Mouse (Mus musculus): ENCODE data around the gene Atp1a2. TPM values are rescaled to one million over a fixed set of nuclear protein-coding genes. Genes with fewer than 3 reads are reported as not detected.

Atp1a2 gene
- total and polyA plus RNA-seq, 3 experiments, result 0.07 to 0.23 (median 0.13) TPM

GRCm38 (mm10) chr1:172346707-172347106 is 48.8 kb upstream of the Atp1a2 start:
- no peak for TF ChIP-seq JUND (conservative IDR thresholded peaks at IDR 0.05; ENCODE audit: low read depth, low read length)
- TF ChIP-seq CHD1 (IDR thresholded peaks at IDR 0.05; ENCODE audit: low read depth, low read length), result no peak
- peak in 1 of 2 experiments; percentile 56; a peak in 2 of 4 replicates for TF ChIP-seq CTCF (conservative IDR thresholded peaks at IDR 0.05 in 1 of 2, IDR thresholded peaks at IDR 0.05 in 1 of 2; ENCODE audit: low read depth in 2 of 2, low read length in 2 of 2)
- Histone ChIP-seq H3K4me2 (ENCODE audit: insufficient read depth, low read depth, poor library complexity, severe bottlenecking) (peak overlapping the region; percentile 64), H3K9ac (ENCODE audit: insufficient read depth, low read depth) (0 out of 2 replicates have a peak overlapping the region, but pooled peaks have one; percentile 24), H3K4me3 (replicated peaks in 1 of 3; ENCODE audit: low read depth in 2 of 3, low read length in 2 of 3, poor library complexity in 1 of 3) (peak overlapping the region in 1 of 3 experiments; percentile 12), H3K4me1 (ENCODE audit: control insufficient read depth in 1 of 2, insufficient read depth in 2 of 2) (peaks cover 15 to 16% of the 10 kb centered on the region in 2 experiments), H3K36me3 (replicated peaks in 1 of 2; ENCODE audit: control insufficient read depth in 1 of 2, insufficient read depth in 1 of 2, low read length in 1 of 2) (no peaks in the 10 kb centered on the region), H3K9me3 (replicated peaks; ENCODE audit: low read length) (no peaks in the 10 kb centered on the region), H3K27me3 (replicated peaks) (peaks cover 77% of the 10 kb centered on the region), H3K27ac (ENCODE audit: insufficient read depth, low read depth) (no peak overlapping the region), H3K79me2 (replicated peaks; ENCODE audit: control insufficient read depth, extremely low read depth, insufficient read depth, poor library complexity, severe bottlenecking) (no peaks in the 10 kb centered on the region)
- dilution Hi-C loops (cut with MboI; ENCODE audit: extremely low pct_ligation_motif_present, extremely low pct_unique_long_range_greater_than_20kb, low sequenced_read_pairs), result no loop called here
- DNase-seq (ENCODE audit: extremely low read depth), result no peak
- in situ Hi-C loops (cut with MboI; ENCODE audit: low pct_ligation_motif_present, low pct_unique_long_range_greater_than_20kb, low sequenced_read_pairs), result no loop called here

DNA sequence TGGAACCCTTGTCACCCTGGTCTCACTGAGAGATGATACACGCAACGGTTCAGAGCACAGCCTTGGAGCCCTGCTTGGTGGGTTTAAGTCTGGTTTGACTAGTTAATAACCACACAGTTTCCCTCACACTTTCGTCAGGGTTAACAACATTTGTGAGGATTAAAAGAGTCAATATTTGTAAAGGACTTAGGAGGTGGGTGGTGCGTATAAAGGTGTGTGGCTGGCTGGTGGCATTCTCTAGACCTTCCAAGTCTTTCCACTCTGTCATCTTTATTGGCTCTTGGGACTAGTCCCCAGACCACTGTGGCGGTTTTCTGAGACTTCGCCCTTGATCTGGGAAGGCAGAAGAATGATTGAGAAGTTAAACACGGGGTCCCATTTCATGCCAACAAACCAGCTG is 47.0 kb upstream of the Atp1a2 start:
- TF ChIP-seq POLR2A (IDR thresholded peaks at IDR 0.05; ENCODE audit: low read depth, low read length) (no peak), EP300 (IDR thresholded peaks at IDR 0.05; ENCODE audit: low read length) (no peak), SMC3 (IDR thresholded peaks at IDR 0.05; ENCODE audit: low read depth, low read length) (no peak), IRF4 (IDR thresholded peaks at IDR 0.05; ENCODE audit: low read depth, low read length) (no peak), CTCF (conservative IDR thresholded peaks at IDR 0.05 in 1 of 2, IDR thresholded peaks at IDR 0.05 in 1 of 2; ENCODE audit: low read depth in 2 of 2, low read length in 2 of 2) (no peak), SIN3A (IDR thresholded peaks at IDR 0.05; ENCODE audit: low read length) (no peak), ZNF384 (IDR thresholded peaks at IDR 0.05; ENCODE audit: low read depth, low read length) (no peak), ELF1 (IDR thresholded peaks at IDR 0.05; ENCODE audit: low read depth, low read length) (no peak), RAD21 (IDR thresholded peaks at IDR 0.05; ENCODE audit: low read depth, low read length) (no peak)
- Histone ChIP-seq H3K4me2 (ENCODE audit: insufficient read depth, low read depth, poor library complexity, severe bottlenecking) (no peak overlapping the region), H3K27ac (ENCODE audit: insufficient read depth, low read depth) (no peak overlapping the region), H3K4me3 (replicated peaks in 1 of 3; ENCODE audit: low read depth in 2 of 3, low read length in 2 of 3, poor library complexity in 1 of 3) (no peak overlapping the region), H3K4me1 (ENCODE audit: control insufficient read depth in 1 of 2, insufficient read depth in 2 of 2) (peaks cover 5 to 8% of the 10 kb centered on the region in 2 experiments; a peak in 2 of 4 replicates), H3K79me2 (replicated peaks; ENCODE audit: control insufficient read depth, extremely low read depth, insufficient read depth, poor library complexity, severe bottlenecking) (no peaks in the 10 kb centered on the region), H3K9me3 (replicated peaks; ENCODE audit: low read length) (peaks cover 3% of the 10 kb centered on the region), H3K27me3 (replicated peaks) (peaks cover 79% of the 10 kb centered on the region), H3K36me3 (replicated peaks in 1 of 2; ENCODE audit: control insufficient read depth in 1 of 2, insufficient read depth in 1 of 2, low read length in 1 of 2) (no peaks in the 10 kb centered on the region), H3K9ac (ENCODE audit: insufficient read depth, low read depth) (no peak overlapping the region)
- dilution Hi-C loops (cut with MboI; ENCODE audit: extremely low pct_ligation_motif_present, extremely low pct_unique_long_range_greater_than_20kb, low sequenced_read_pairs) (no loop called here), in situ Hi-C loops (cut with MboI; ENCODE audit: low pct_ligation_motif_present, low pct_unique_long_range_greater_than_20kb, low sequenced_read_pairs) (no loop called here)
- no peak for DNase-seq (ENCODE audit: extremely low read depth)

DNA sequence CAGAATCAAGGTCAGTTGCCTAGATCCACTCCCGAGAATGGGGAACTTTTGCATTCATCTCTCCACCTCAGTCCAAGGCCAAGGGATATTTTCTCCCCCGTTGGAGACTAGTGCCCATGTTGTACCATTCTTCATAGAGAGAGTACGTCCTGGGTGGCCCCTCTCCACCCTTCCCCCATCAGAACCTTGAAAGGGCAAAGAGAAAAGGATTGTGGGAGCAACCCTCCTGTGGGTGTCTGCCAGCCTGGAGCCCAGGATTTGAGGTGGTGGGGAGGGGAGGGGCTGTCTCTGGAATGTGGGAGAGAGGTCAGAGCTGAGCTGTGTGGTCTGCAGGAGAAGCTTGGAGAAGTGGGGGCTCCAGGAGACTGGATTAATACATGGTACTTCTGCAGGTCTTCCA is 46.0 kb upstream of the Atp1a2 start:
- dilution Hi-C loops (cut with MboI; ENCODE audit: extremely low pct_ligation_motif_present, extremely low pct_unique_long_range_greater_than_20kb, low sequenced_read_pairs) (no loop called here), in situ Hi-C loops (cut with MboI; ENCODE audit: low pct_ligation_motif_present, low pct_unique_long_range_greater_than_20kb, low sequenced_read_pairs) (no loop called here)

More for the DNA sequence above, 46.0 kb upstream of the Atp1a2 start:
- Histone ChIP-seq H3K27ac (ENCODE audit: insufficient read depth, low read depth) (no peak overlapping the region), H3K9me3 (replicated peaks; ENCODE audit: low read length) (peaks cover 3% of the 10 kb centered on the region), H3K4me1 (ENCODE audit: control insufficient read depth in 1 of 2, insufficient read depth in 2 of 2) (peaks cover 5 to 8% of the 10 kb centered on the region in 2 experiments; a peak in 2 of 4 replicates), H3K4me3 (replicated peaks in 1 of 3; ENCODE audit: low read depth in 2 of 3, low read length in 2 of 3, poor library complexity in 1 of 3) (no peak overlapping the region), H3K4me2 (ENCODE audit: insufficient read depth, low read depth, poor library complexity, severe bottlenecking) (no peak overlapping the region), H3K36me3 (replicated peaks in 1 of 2; ENCODE audit: control insufficient read depth in 1 of 2, insufficient read depth in 1 of 2, low read length in 1 of 2) (no peaks in the 10 kb centered on the region), H3K27me3 (replicated peaks) (peaks cover 84% of the 10 kb centered on the region), H3K9ac (ENCODE audit: insufficient read depth, low read depth) (no peak overlapping the region), H3K79me2 (replicated peaks; ENCODE audit: control insufficient read depth, extremely low read depth, insufficient read depth, poor library complexity, severe bottlenecking) (no peaks in the 10 kb centered on the region)
- no peak for DNase-seq (ENCODE audit: extremely low read depth)
- TF ChIP-seq MAX (IDR thresholded peaks at IDR 0.05; ENCODE audit: low read length) (no peak), EP300 (IDR thresholded peaks at IDR 0.05; ENCODE audit: low read length) (no peak), NRF1 (IDR thresholded peaks at IDR 0.05; ENCODE audit: low read depth, low read length) (no peak), MAZ (IDR thresholded peaks at IDR 0.05; ENCODE audit: low read depth, low read length) (no peak), CTCF (conservative IDR thresholded peaks at IDR 0.05 in 1 of 2, IDR thresholded peaks at IDR 0.05 in 1 of 2; ENCODE audit: low read depth in 2 of 2, low read length in 2 of 2) (no peak), CHD2 (IDR thresholded peaks at IDR 0.05; ENCODE audit: low read length) (no peak), ETS1 (conservative IDR thresholded peaks at IDR 0.05; ENCODE audit: low read depth, low read length) (no peak), UBTF (IDR thresholded peaks at IDR 0.05; ENCODE audit: low read depth, low read length) (no peak), MXI1 (IDR thresholded peaks at IDR 0.05; ENCODE audit: low read depth, low read length) (no peak), KAT2A (IDR thresholded peaks at IDR 0.05; ENCODE audit: insufficient replicate concordance, low read length) (no peak), ZMIZ1 (IDR thresholded peaks at IDR 0.05; ENCODE audit: low read depth, low read length) (no peak), E2F4 (IDR thresholded peaks at IDR 0.05; ENCODE audit: insufficient replicate concordance, low read depth, low read length) (no peak), JUND (conservative IDR thresholded peaks at IDR 0.05; ENCODE audit: low read depth, low read length) (no peak), POLR2AphosphoS2 (IDR thresholded peaks at IDR 0.05; ENCODE audit: low read depth, low read length) (no peak), ZKSCAN1 (IDR thresholded peaks at IDR 0.05; ENCODE audit: borderline replicate concordance, low read depth, low read length) (no peak), BHLHE40 (IDR thresholded peaks at IDR 0.05; ENCODE audit: low read depth, low read length) (no peak)

All from CH12.LX (cell line).